Mouse (Mus musculus) cerebellum, adult 11 months (tissue): ENCODE data around the gene Daam2.
A peak's percentile ranks its signal among the peaks of the same experiment; 100 is the strongest.
"Not testable (repeated sequence)": the region's sequence is repeated elsewhere in the genome, so short reads cannot be mapped to it uniquely, and the experiment has no call there.

ENCODE experiments used
- DNase-seq: peaks from one replicate; pipeline ENCODE4 v3.0.0; 2022

Daam2 gene

DNA sequence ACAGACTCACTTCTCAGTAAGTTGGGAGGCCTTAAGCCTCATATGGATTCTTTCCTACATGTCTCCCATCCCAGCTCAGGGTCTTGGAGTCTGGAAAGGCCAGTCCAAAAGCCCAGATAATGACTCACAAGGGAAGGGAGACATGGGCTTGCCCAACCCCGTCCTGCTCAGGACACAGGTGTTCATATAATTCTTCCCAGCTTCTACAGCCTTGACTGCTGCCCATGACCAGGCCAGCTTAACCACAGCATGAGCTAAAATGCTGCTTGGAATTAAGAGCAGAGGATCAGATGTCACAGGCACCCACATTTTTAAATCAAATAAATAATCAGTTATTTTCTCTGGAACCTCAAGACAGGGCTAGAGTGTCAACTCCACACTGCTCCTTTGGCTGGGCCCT, 89.0 kb downstream of the Daam2 start:
- DNase-seq, result no peak

DNA sequence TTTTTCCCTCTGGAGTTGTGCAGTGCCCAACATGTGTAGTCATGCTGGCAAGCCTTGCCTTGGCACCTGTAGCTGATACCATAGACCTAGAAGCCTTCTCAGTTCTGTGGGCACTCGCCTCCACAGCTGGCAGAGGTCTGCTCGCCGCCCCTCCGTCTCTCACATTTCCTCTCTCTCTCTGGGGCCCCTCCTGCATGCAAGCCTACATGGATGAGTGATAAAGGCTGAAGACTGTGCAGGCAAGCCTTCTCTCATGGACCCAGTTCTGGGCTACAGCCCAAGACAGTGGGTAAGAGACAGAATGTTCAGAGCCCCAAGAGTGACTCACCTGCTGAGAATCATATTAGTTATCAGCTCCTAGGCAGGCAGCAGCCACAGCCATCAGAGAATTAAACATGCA, 90.1 kb downstream of the Daam2 start:
- DNase-seq, result no peak

DNA sequence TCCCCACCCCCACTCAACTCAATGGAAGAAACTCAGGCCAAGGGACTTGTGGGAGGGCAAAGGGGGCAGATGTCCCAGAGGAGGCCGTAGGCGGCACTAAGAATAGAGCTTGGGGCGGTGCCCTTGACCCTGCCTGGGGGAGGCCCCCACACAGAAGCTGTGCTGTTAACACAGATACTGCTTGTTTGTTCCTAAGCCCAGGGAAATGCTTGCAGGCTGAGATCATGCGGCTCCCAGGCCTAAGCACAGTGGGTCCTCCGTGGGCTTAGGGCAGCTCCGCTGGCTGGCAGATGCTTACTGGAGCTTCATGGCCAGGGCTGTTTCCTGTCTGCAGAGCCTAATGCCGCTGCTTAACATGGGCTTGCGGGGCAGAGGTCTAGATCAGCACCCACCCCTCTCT, 91.5 kb downstream of the Daam2 start:
- no peak for DNase-seq

DNA sequence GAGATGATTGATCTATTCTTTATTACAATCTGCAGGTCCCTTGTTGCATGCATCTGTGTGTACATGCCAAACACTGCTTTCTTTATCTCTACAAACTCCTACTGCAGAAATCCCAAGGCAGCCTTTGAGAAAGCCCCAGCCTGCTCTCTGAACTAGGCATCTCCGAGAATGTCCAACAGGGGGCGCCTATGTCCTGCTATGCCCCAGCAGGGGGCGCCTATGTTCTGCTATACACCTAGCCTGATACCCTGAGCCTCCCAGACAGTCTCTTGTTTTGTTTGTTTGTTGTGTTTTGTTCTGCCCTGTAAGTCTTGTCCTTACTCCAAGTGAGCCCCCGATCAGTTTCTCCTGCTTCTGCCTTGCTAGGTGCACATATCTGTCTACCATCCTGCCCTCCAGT, 95.9 kb downstream of the Daam2 start:
- peak; percentile 78 for DNase-seq

DNA sequence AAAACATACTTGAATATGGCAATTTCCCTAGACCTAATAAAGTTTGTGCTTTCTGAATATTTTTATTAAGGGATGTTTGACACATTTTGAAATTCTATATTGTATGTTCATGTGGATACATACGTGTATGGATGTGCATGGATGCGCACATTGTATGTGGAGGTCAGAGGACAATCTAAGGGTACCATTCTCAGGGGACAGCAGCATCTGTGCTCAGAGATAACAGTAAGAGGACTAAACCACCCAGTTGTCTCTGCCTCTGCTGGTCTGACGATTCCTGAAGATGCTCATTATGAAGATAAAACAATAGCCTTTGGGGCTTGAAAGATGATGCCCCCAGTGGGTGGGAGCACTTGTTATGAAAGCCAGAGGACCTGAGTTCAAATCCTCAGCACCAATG, 99.3 kb downstream of the Daam2 start:
- DNase-seq, result no peak

DNA sequence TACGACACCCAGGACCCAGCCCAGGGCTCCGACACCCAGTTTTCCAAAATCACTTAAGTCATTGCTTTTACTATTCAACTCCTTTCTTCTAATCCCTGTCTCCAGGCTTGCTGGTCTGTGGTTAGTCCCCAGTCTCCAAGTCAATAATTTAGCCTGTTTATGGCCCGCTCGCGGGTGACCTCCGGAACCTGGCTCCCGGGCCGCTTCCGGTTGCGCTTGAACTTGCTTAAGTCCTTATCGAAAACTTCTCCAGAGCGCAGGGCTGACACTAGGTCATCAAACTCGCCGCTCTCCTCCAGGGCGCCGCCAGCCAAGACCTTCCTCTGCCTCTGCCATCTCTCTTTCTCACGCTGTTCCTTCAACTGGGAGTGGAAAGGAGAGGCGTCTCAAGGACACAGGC, 105.8 kb downstream of the Daam2 start:
- DNase-seq, result no peak

DNA sequence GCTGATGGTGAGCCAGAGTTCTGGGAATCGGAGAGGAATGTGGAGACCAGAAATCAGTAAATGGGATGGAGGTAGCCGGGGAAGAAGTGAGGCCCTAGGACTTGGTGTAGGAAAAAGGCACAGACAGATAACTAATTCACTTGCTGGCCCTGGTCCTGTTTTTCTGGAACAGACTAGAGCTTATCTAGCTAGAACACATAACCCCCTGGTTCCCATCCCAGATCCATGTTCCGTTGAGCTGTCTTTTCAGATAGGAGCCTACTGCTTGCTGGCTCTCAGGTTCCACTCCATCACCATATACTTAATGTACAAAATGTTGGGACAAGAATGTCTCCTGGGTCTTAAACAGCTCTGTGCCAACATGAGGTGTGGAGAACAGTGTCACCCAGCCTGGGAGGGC, 106.3 kb downstream of the Daam2 start:
- no peak for DNase-seq

DNA sequence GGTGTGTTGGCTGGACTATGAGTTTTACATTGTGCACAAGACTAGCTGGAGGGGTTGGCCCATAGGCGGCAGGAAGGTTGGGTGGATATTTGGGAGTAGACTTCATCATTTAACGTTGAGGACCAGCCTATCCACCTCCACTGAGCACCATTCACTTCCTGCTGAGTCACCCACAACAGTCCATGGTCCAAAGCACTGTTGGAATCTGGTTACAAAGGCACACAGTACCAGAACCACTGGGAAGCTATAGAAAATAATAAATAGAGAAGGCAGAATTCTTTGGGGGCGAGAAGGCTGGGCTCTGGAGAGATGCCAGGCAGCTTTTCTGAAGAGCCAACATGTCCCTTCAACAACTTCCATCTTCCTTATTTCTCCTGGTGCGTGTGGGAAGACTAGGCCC, 107.8 kb downstream of the Daam2 start:
- DNase-seq, result no peak

DNA sequence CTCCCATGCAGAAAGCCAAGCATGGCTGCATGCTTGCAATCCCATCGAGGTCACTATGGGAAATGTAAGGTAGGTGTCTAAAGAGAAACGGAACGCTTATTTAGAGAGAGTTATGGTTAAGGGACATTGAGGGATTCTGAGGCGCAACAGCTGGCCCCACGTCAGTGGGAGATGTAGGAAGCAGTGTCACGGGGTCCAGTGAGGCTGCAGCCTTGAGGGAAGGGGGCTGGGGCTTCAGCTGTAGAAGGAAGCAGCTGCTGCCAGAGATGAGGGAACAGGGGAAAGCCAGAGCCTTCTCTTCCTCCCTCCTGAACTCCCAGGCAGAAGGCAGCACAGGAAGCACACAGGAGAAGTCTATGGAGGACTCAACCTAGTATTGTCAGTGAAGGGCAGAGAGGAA, 113.2 kb downstream of the Daam2 start:
- no peak for DNase-seq

DNA sequence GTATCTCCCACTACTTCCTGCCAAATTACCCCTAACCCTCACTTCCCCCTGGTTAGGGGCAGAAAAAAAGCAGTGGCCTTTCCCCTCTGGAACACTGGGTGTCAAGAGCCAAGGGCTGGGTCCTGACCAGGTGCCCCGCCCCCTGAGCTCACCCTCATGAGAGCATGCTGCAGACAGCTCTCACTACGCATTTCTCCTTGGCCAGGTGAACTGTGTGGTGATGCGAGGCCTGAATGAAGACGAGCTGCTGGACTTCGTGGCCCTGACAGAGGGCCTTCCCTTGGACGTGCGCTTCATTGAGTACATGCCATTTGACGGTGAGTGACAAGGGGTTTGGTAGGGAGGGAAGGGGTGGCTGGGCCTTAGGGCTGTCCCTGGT, 114.9 kb downstream of the Daam2 start:
- DNase-seq, result no peak

DNA sequence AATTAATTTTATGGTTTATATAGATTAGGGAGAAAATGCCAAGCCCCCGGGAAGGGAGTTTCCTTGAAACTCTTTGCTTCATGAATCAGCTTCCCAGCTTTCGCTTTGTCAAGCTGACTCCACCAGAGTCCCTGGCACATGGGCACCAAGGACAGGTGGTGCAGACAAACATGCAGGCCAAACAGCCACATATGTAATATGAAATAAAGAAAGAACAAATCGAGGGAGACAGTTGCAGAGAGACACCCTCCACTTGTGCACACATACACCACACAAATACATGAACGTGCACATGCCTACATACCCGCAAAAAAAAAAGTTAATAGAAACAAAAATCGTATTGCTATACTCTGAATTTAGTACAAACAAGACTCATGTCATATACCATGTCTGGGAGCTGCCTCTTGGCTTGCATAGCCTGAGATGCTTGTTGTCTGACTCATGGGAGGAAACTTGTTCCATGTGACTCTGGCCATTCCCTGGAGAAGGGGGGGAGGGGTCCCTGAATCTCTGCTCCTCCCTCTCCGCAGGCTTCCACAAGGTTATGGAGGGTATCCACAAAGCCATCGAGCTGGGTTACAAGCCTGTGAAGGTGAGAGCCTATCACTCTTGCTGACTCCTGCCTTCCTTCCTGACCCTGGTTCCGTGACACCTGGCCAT, 115.4 kb downstream of the Daam2 start:
- DNase-seq, result no peak

DNA sequence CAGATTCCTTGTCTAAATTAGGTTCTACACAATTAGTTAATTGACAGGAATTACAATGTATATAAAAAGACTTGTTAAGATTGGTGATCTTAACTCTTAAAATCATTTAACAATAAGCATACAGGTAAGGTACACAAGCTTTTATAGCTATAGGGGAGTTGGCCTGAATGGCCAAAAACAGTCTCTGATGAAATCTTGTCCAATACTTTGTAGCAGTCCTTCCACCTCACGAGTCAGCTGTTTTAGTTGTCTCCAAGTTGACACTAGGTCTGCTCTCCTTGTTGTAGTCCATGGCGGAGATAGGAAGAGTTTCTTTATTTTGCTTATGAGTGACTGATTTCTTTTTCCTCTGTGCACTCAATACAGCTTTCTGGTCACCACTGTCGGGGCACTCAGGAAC, 121.3 kb downstream of the Daam2 start:
- DNase-seq, result not testable (repeated sequence)

DNA sequence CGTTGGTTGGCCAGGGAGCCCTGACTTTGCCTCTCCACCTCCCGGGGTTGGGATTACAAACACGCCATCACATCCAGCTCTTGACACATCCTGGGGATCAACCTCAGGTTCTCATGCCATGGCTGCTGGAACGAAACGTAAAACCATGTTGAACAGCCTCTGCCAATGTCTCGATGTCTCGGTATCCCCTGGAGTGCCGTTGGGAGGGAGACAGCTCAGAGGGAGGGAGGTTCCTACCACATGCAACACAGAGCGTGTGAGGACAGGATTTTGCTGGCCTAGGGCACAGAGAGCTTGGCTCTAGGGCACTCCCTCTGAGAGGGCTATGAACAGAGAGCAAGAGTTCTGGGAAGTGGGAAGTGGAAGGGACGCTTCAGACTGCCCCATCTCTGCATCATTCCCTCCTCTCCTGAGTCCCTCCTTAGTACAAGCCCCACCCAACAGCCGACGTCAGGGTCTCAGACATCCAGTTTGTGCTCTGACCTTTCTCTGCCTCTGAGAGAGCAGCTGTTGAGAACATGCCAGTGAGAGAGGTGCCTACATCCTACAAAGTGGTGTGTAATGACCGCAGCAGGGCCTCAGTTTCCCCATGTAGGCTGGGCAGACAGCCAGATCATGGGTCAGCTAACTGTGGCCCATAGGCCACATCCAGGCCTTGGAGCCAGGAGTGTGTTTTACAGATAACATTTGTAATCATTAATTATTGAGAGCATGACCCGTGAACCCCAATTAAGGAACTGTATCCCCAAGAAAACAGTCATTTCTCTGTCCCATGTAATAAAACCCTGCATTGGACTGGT, 123.6 kb downstream of the Daam2 start:
- DNase-seq, result no peak

DNA sequence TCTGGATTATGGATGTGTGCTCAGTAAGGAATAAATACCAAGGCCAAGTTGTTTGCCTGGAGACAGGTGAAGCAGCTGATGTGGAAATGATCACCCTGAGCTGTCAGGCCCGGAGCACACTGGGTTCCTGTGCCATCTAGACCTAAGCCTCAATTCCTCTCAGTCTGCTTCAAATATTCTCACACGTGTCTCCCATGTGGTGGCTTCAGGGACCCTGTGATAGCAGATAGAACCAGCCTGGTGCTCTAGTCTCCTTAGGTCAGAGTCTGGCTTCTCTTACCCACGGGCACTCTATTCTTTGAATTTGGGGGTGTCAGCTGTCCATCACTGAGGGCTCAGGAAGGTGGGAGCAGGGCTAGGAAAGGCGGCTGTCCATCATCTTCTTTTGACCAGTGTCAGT, 124.4 kb downstream of the Daam2 start:
- no peak for DNase-seq

DNA sequence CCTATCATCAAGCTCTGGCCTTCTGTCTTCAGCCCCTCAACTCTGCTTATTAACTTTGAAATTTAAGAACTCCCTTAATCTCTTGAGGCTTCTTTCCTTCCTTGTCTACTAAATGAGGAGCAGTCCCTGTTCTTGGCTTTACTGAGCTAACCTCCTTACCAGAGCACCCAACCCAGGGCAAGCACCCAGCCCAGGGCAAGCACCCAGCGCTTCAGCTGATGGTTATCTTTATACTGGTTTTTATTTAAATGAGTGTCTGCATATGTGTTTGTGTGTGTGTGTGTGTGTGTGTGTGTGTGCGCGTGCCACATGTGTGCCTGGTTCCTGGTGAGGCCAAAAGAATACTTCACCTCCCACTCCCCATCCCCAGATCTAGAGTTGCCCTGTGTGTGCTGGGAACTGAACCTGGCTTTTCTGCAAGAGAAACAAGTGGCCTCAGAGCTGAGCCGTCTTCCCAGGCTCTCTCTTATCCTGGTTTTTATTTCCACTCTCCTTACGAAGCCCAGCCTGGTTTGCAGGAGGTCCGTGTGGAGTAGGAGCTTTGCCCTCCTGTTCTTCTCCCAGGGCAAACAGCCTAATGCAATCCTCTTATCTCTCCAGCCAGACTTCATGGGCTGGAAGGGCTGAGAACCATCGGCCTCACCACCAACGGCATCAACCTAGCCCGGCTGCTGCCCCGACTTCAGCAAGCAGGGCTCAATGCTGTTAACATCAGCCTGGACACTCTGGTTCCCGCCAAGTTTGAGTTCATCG, 125.1 kb downstream of the Daam2 start:
- no peak for DNase-seq

DNA sequence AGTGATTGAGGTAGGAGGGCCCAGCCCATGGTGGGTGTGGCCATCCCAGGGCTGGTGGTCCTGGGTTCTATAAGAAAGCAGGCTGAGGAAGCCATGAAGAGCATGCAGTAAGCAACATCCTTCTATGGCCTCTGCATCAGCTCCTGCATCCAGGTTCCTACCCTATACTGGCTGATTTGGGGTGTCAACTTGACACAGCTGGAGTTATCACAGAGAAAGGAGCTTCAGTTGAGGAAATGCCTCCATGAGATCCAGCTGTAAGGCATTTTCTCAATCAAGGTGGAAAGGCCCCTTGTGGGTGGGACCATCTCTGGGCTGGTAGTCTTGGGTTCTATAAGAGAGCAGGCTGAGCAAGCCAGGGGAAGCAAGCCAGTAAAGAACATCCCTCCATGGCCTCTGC, 126.8 kb downstream of the Daam2 start:
- DNase-seq, result not testable (repeated sequence)

DNA sequence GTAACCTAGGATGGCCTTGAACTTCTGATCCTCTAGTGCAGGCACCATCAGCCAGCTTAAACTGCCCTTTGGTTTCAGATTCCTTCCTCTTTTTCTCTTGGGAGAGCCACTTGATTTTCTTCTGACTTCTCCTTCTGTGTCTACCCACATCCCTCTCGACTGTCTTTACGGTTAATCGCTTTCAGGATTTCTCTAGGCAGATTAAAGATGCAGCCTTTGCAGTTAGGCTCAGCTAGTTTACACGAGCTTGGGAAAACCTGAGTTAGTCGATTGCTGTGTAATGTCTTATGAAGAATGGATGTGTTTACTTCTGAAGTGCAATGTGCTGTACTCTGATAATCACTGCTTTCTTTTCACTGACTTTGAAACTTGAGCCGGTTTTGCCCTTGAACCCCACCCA, 127.5 kb downstream of the Daam2 start:
- DNase-seq, result no peak

DNA sequence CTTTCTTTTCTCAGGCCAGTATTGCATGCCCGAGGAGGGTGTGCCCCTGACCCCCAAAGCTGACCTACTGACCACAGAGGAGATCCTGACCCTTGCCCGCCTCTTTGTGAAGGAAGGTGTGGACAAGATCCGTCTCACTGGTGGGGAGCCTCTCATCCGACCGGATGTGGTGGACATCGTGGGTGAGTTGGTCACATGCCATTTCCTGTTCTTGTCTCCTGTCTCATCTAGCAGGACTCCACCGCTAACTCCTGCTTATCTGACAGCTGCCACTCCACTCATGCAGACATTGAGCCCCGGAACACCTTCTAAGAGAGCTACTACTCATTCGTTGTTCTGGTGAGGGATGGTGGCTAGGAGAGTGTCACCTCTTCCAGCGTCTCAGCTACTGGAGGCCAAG, 129.1 kb downstream of the Daam2 start:
- no peak for DNase-seq

DNA sequence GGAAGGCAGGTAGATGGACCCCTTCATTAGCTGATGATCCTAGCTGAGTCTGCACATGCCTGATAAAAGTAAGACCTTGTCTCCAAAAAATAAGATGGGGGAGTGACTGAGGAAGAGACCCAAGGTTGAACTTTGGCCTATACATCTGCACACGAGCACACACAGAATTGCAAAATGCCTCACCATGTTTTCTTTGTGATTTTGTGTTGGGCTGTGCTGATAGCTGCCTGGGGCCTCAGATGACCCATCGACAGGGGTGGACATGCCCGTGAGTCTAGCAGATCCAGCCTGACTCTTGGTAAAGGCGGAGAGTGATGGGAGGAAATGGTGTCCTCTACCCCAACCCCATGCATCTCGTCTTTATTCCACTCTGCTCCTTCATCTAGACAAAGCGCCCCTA, 129.9 kb downstream of the Daam2 start:
- DNase-seq, result no peak

DNA sequence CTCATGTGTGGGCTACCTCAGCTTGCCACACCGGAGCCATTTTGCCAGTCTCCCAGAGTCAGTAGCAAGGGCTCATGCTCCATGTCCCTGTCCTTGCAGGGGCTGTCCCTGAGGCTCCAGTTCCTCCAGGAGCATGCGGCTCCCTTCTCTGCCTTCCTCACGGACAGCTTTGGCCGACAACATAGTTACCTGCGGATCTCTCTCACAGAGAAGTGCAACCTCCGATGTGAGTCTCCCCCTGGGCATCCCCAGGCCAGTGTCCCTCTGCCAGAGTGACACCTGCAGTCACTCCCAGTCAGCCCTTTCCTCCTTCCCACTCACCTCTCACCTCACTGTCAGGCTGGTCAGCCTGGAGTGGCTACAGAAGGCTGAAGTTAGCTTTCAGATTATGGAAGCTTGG, 131.1 kb downstream of the Daam2 start:
- DNase-seq, result no peak

DNA sequence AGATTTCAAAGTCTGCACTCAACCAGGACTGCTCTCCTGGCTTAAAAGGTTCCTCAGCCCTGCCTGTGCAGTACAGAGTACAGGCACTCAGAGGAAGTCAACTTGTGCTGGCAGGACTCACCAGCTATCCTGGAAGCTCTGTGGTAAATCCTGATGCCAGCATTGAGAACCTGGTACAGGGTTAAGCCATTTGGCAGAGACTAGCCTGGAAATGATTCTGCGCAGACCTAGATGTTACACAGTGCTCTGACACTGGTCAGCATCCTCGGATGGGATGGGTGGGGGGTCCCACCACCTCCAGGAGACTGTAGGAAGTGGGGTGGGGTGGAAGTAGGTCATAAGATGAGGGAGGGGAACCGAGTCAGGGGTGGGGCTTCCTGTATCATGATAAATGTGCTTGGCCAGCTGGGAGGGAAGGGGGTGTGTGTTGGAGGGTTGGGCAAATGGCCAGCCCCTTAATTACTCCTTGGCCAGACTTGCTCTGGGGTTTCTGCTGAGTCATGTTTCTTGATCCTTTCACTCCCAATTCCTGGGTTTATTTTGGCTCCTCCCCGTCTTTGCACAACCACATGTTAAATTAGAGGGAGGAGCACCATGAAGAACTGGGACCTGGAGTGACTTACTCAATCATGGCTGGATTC, 132.0 kb downstream of the Daam2 start:
- DNase-seq, result no peak

DNA sequence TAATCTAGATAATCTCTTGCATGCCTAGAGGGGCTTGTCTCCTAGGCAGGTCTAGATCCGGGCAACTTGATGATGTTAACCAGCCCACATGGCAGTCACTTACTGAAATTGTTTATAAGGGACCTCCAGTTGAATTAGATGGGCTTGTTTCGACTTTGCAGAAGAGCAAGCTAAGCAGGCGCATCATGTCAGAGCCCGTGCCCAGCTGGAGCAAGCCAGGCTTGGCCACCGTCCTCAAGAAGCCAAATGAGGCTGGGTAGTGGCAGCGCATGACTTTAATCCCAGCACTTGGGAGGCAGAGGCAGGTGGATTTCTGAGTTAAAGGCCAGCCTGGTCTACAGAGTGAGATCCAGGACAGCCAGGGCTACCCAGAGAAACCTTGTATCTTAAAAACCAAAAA, 133.0 kb downstream of the Daam2 start:
- no peak for DNase-seq

DNA sequence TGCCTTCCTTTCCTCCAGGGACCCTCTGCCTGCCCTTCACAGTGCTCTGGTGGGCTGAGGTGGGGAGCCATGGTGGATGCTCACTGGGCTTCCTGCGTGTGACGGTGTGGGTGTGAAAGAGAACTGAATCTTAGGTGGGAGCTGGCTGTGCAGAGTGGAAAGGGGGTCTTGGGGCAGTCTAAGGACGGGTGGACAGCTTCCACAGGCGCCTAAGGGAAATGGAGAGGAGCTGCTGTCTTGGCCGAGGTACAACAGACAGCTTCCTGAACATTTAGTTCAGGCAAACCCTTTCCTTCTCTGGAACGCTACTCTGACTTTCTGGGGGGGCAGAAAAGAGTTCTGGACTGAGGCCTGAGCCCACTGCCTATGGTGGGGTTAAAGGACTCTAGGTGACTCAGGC, 134.0 kb downstream of the Daam2 start:
- no peak for DNase-seq
